Mouse (Mus musculus): ENCODE results near the gene Josd1.
A peak's percentile ranks its signal among the peaks of the same experiment; 100 is the strongest.

Gene Josd1

DNA sequence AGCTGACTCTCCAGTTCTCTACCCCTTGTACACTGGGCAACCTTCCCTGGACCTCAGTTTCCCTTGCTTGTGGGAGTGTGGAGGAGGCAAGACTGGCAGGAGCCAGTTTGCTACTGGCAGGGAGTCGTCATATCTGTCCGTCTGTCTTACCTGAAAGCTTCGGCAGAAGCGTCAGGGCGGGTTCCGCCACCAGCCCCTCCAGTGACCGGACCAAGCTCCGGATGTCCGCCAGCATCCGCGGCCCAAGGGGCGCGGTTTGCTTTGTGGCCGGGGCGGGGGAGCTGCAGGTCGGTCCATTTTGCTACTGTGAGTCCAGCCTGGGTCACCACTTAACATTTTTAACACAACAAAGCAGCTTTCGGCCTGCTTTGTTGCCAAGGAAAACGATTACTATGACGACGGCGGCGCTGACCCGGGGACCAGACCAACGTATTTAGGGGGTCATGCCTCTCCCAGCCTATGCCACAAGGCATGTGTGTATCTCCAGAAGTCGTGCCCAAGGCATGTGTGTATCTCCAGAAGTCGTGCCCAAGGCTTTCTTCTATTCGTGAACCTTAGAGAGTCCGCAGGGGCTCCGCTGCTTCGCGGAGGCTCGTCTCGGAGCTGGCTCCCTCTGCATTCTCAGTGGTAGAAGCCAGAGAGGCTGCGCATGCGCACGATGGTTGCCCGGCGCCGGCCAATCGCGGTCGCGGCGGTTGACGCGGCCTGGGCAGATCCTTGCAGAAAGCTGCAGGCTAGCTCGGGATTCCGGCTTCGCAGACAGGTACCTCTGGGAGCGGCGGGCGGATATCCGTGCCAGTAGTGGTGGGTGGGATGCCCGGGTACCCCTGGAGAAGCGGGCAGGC is 29.0 kb downstream of the Josd1 start, which contains the start of the genes Fam227a and Cby1:
TSS of gene Fam227a (minus strand) at position 426 of the 845 bp plus-strand sequence.
TSS of gene Cby1 (plus strand) at position 669 of the 845 bp plus-strand sequence.
- DNase-seq (ENCODE audit: extremely low spot score) = peak; percentile 98

DNA sequence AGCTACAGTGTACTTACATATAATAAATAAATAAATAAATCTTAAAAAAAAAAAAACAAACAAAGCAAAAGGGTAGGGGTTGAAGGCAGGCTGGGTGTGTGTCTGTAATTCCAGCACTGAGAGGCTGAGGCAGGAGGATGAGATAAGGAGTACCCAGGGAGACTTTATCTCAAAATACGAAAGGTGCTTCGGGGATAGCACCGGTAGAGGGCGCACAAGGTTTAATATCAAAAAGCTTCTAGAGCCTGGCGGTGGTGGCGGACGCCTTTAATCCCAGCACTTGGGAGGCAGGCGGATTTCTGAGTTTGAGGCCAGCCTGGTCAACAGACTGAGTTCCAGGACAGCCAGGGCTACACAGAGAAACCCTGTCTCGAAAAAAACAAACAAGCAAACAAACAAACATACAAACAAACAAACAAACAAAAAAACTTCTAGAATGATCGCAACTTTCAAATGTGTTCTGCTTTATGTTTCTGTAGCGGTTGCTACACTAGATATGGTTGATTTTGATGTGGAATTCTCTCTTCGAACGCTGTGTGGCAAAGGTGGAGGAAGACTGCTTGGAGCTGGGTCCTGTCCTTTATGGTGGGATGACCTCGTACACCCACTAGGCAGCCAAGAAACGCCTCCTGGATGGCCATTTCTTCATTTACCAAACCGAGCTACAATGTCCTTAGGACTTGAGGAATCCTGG is 29.7 kb downstream of the Josd1 start:
- DNase-seq (ENCODE audit: extremely low spot score) = peak; percentile 77

DNA sequence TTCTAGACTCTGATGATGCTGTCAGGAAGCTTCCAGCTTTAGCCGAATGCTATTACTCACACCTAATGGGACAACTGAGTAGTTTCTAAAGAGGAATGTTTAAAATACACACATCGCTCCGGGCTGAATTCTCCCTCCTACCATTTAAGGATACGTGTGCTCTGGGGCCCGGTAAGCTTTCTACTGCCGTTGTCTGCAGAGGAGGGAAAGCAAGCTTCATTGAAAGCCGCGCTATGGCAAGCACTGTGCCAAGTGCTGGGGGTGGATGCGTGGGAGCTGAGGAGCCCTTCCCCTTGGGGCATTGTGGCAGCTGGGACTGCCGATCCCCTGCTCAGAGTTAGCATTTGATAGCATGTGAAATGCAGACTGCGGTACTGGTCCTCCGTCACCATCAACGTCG is 31.3 kb downstream of the Josd1 start:
- DNase-seq (ENCODE audit: extremely low spot score) = no peak

DNA sequence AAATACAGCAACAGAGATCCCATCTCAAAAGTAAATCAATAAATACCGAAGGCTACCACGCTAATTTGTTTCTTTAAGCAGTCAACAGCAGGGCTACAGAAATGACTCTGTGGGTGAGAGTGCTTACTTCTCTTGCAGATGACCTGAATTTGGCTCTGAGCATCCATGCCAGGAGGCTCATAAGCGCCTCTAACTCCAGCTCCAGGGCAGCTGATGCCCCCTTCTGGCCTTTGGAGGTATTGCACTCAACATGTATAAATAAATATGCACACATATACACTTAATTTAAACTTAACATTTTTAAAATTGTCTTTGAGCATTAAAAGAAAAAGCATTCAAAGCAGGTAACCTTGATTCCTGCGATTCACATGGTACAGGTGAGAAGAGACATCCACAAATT is 36.2 kb downstream of the Josd1 start:
- DNase-seq (ENCODE audit: extremely low spot score) = no peak

DNA sequence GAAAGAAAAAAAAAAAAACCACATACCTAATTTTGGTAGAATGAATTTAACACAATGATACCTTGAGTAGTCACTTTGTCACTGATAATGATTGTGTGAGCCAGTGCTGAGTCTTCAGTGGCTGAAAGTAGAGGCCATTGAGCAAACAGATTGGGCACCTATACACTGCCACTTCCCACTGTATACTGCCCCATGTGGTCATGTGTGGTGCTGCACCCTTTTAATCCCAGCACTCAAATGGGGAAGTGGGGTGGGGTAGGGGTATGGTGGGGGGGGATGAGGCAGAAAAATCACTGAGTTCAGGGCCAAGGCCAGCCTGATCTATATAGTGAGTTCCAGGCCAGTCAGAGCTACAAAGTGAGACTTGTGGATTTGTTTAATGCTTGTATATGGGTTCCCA is 37.1 kb downstream of the Josd1 start:
- DNase-seq (ENCODE audit: extremely low spot score) = peak; percentile 43

DNA sequence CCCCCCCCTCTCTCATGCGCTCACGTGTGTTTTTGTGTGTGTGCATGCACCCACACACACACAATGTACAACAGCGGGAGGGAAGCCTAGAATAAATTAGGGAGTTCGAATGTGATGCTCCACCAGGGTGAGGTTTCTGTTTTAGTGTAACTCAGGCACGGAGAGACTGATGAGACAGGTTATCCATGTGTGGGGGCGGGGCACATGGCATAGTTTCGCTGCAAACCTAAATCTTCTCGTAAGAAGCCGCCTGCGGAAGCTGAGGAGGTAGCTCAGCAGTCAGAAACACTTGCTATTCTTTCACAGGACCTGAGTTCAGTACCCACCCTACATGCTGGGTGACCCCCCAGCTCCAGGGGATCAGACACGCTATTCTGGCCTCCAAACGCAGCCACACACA is 39.6 kb downstream of the Josd1 start:
- DNase-seq (ENCODE audit: extremely low spot score) = no peak

DNA sequence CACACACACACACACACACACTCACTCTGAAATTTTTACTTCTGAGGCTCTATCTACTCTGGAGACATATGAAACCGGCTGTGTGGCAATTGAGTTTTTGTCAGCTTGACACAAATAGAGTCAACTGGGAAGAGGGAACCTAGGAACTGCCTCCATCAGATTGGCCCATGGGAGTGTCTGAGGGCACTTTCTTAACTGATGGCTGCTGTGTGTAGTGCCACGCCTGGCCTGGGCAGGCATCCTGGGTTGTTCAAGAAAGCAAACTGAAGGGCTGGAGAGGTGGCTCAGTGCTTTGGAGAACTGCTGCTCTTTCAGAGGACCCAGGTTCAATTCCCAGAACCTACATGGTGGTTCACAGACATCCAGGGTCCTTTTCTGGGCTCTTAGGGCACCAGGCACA is 42.2 kb downstream of the Josd1 start:
- DNase-seq (ENCODE audit: extremely low spot score) = no peak

DNA sequence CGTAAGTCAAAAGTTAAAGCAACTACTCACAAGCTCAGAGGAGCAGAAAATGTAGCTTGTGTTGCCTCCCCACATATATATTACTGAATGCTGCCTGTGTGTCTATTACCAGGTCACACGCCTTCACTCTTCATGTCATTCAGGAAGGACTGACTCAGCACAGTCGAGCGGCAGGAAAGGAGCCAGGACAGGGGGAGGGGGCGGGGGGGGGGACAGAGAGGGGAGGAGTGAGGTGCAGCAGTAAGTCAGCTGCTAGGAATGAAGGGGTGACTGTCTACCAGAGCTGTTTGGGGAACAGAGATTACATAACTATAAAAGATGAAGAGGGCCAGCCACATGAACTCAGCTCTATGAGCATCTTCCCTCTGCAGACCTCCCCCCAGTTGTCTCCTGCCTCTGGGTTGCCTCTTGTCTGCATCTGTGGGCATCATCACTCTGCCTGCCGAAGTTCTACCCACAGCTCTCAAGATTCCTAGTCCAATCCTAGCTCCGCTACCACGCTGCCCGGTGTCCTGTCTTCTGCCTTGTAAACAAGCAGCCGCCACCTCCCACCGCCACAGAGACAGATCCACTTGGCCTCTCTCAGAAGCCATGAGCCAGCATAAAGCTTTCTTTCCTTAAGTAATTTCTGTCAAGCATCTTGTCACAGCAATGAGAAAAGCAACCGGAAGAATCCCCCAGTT is 46.4 kb downstream of the Josd1 start:
- no peak for DNase-seq (ENCODE audit: extremely low spot score)

DNA sequence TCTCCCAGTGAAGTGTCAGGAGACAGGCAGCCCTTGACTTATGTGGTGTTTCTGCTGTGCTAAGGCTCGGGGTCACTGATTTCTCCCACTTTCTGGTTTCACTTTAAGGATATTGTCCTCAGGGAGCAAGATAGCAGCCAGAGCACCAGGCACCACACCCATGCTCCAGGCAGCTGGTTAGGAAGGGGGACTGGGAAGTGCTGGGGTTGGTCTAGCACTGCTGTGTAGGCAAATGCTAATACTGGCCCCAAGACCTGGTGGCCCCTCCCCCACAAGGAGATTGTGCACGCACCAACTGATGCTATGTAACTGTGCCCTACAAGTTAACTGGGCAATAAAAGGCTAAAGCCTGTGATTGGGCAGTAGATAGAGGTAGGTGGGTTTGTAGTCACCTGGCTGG is 57.2 kb downstream of the Josd1 start:
- DNase-seq (ENCODE audit: extremely low spot score) = no peak

Data from embryo, embryonic 9.5 days (tissue).